Mouse (Mus musculus) limb, embryonic 14.5 days (tissue): Measurements from ENCODE around the gene Pcnx2. TPM values are rescaled to one million over a fixed set of nuclear protein-coding genes. Genes with fewer than 3 reads are reported as not detected.

Source experiments
- ATAC-seq: fragments of 200-750 bp; cut with Nextera tagmentation; 2 replicates; pipeline ENCODE4 v1.8.0; 2017; ENCODE audit warnings: low read depth, moderate number of reproducible peaks, moderate TSS enrichment; ENCODE audit not compliant: low FRiP score
- DNase-seq: peaks from one replicate; pipeline ENCODE4 v3.0.0-alpha.2; 2015; ENCODE audit warnings: low spot score
- H3K27ac ChIP-seq: fragments of 300-500 bp; sonication (generic); replicated peaks from 2 replicates; pipeline ENCODE4 v1.5.1; 2014; ENCODE audit warnings: low read depth, mild to moderate bottlenecking, low read length, moderate library complexity, mixed read lengths
- H3K27me3 ChIP-seq: fragments of 300-500 bp; sonication (generic); 2 replicates; pipeline ENCODE4 v1.6.1; 2014; ENCODE audit warnings: low read length, mixed read lengths; ENCODE audit not compliant: control insufficient read depth, insufficient read depth
- H3K36me3 ChIP-seq: fragments of 300-500 bp; sonication (generic); 2 replicates; pipeline ENCODE4 v1.6.1; 2014; ENCODE audit warnings: mild to moderate bottlenecking, low read length, moderate library complexity, mixed read lengths; ENCODE audit not compliant: control insufficient read depth, insufficient read depth
- H3K4me1 ChIP-seq: fragments of 300-500 bp; sonication (generic); 2 replicates; pipeline ENCODE4 v1.6.1; 2014; ENCODE audit warnings: antibody characterized with exemption, low read length, mixed read lengths; ENCODE audit not compliant: control insufficient read depth, insufficient read depth
- H3K4me2 ChIP-seq: fragments of 300-500 bp; sonication (generic); replicated peaks from 2 replicates; pipeline ENCODE4 v1.6.1; 2014; ENCODE audit warnings: low read depth, mild to moderate bottlenecking, low read length, moderate library complexity; ENCODE audit not compliant: severe bottlenecking
- H3K4me3 ChIP-seq: fragments of 300-500 bp; sonication (generic); replicated peaks from 2 replicates; pipeline ENCODE4 v1.5.1; 2014; ENCODE audit warnings: low read length
- H3K9ac ChIP-seq: fragments of 300-500 bp; sonication (generic); 2 replicates; pipeline ENCODE4 v1.6.1; 2014; ENCODE audit warnings: mild to moderate bottlenecking, low read depth, low read length, moderate library complexity; ENCODE audit not compliant: severe bottlenecking
- H3K9me3 ChIP-seq: fragments of 300-500 bp; sonication (generic); 2 replicates; pipeline ENCODE4 v1.6.1; 2016; ENCODE audit warnings: low read length; ENCODE audit not compliant: control insufficient read depth
- POLR2A ChIP-seq: fragments of 200-500 bp; IDR thresholded peaks from 2 replicates; pipeline ENCODE4 v1.8.0; 2012; ENCODE audit warnings: inconsistent platforms, mild to moderate bottlenecking, moderate library complexity, borderline replicate concordance; ENCODE audit not compliant: insufficient read depth, insufficient read length; ENCODE audit errors: extremely low read depth
- WGBS: fragments of 180-500 bp; shearing (Covaris S2); extraction: QIAGEN DNeasy Blood & Tissue Kit; methylation state at CpG from one replicate; pipeline ENCODE4 v1.1.7; 2014; 5-methylcytosine and 5-hydroxymethylcytosine counted together
- polyA plus RNA-seq, 2 experiments: library from polyadenylated mRNA; depleted of rRNA in 1 of 2; stranded (reverse) in 1 of 2; unstranded in 1 of 2; fragments of >200 nt; fragmentation: Nextera tagmentation in 1 of 2; extraction: Ambion mirVana in 1 of 2; gene quantifications; 2 replicates each; pipeline versions ENCODE4 v1.2.1 to v1.2.3; 2012 to 2014

The Pcnx2 gene
- polyA plus RNA-seq, 2 experiments: 0.15 to 0.33 TPM

DNA sequence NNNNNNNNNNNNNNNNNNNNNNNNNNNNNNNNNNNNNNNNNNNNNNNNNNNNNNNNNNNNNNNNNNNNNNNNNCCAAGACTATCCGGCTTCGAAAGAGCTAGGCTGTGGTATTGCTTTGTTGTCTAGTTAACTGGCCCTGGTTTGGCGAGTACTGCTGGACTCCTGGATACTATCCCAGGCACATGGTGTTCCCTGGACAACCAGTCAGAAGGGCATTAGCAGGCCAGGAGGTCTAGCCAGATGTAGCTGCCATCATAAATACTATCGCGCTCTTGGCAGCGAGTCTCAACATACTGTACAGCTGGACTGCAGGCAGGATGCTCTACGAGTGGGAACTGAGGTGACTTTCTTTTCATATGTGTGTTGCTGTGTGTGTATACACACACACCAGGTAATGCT, 175.4 kb downstream of the Pcnx2 start:
- H3K4me3 ChIP-seq: no peak overlapping the region
- DNase-seq (no peak), ATAC-seq (no peak)
- H3K9ac ChIP-seq: no peak overlapping the region
- peaks cover 13% of the 10 kb centered on the region for H3K4me1 ChIP-seq
- 54% methylated on average over 7 of the region's 7 CpGs for WGBS
- H3K9me3 ChIP-seq: no peaks in the 10 kb centered on the region
- no peaks in the 10 kb centered on the region for H3K27me3 ChIP-seq
- H3K27ac ChIP-seq: no peak overlapping the region
- TF ChIP-seq POLR2A: no peak
- no peak overlapping the region for H3K4me2 ChIP-seq
- no peaks in the 10 kb centered on the region for H3K36me3 ChIP-seq

- Histone ChIP-seq H3K4me1 (peaks cover 14% of the 10 kb centered on the region; the same call in 1 of the 2 replicates), H3K4me2 (no peak overlapping the region), H3K36me3 (no peaks in the 10 kb centered on the region), H3K9ac (no peak overlapping the region), H3K27ac (no peak overlapping the region), H3K4me3 (no peak overlapping the region), H3K27me3 (no peaks in the 10 kb centered on the region), H3K9me3 (no peaks in the 10 kb centered on the region)
- DNase-seq: no peak
- no peak for ATAC-seq
- TF ChIP-seq POLR2A: no peak
- 63% methylated on average over 4 of the region's 4 CpGs for WGBS
Observed at GRCm38 (mm10) chr8:125718914-125719313, 179.2 kb downstream of the Pcnx2 start.

DNA sequence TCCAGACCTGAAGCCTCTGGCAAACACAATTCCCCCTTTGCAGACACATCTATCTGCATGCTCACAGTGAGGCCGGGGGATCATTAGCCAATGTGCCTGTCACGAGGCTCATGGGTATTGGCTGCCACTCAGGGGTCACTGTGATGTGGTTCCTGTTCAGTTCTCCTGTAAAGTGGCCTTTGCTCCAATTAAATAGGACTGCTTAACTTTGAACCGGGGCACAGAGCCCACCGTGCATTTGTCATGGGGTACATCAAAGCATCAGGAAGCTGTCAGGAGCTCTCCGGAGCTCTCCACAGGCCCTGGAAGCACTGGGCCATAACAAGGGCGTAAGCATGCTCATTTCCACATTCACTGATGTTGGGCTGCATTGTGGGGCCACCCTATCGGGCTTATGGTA, 181.5 kb downstream of the Pcnx2 start:
- H3K4me1 ChIP-seq: 0 out of 2 replicates have a peak, but pooled peaks cover 5% of the 10 kb centered on the region
- ATAC-seq (no peak), DNase-seq (no peak)
- 19% methylated on average over 7 of the region's 7 CpGs for WGBS
- no peak for TF ChIP-seq POLR2A
- H3K4me3 ChIP-seq: no peak overlapping the region
- H3K27ac ChIP-seq: no peak overlapping the region
- H3K9ac ChIP-seq: no peak overlapping the region
- no peaks in the 10 kb centered on the region for H3K27me3 ChIP-seq
- no peaks in the 10 kb centered on the region for H3K36me3 ChIP-seq
- no peaks in the 10 kb centered on the region for H3K9me3 ChIP-seq
- H3K4me2 ChIP-seq: no peak overlapping the region

DNA sequence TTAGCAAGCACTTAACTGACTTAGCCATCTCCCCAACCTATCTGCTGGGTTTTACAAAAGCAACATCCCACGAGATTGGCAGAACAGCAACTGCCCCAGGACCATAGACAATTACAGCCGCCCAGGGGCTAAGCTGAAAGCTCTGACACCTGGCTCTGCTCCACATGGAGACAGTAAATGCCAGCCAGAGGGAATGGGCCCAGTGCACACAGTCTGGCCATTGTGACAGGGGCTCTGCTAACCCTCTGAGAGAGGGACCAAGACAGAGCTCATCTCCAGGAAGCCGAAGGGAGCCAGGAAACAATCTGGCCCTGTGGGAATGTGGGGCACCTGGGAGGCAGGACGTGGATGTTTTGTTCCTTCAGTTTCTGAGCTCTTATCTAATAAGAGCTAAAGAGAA, 181.9 kb downstream of the Pcnx2 start:
- H3K36me3 ChIP-seq: no peaks in the 10 kb centered on the region
- ATAC-seq: no peak
- no peak for DNase-seq
- no peak overlapping the region for H3K27ac ChIP-seq
- H3K4me2 ChIP-seq: no peak overlapping the region
- no peak overlapping the region for H3K9ac ChIP-seq
- H3K27me3 ChIP-seq: no peaks in the 10 kb centered on the region
- TF ChIP-seq POLR2A: no peak
- 27% methylated on average over 4 of the region's 4 CpGs for WGBS
- H3K4me3 ChIP-seq: no peak overlapping the region
- H3K4me1 ChIP-seq: 0 out of 2 replicates have a peak, but pooled peaks cover 5% of the 10 kb centered on the region
- H3K9me3 ChIP-seq: no peaks in the 10 kb centered on the region

- DNase-seq: no peak
- WGBS: 82% methylated on average over 5 of the region's 5 CpGs
- H3K4me2 ChIP-seq: no peak overlapping the region
- 0 out of 2 replicates have a peak, but pooled peaks cover under 1% of the 10 kb centered on the region for H3K4me1 ChIP-seq
- ATAC-seq: no peak
- TF ChIP-seq POLR2A: no peak
- H3K27me3 ChIP-seq: no peaks in the 10 kb centered on the region
- no peak overlapping the region for H3K9ac ChIP-seq
- H3K27ac ChIP-seq: no peak overlapping the region
- no peaks in the 10 kb centered on the region for H3K36me3 ChIP-seq
- no peak overlapping the region for H3K4me3 ChIP-seq
- no peaks in the 10 kb centered on the region for H3K9me3 ChIP-seq
Observed at GRCm38 (mm10) chr8:125711514-125711913, 186.6 kb downstream of the Pcnx2 start.

DNA sequence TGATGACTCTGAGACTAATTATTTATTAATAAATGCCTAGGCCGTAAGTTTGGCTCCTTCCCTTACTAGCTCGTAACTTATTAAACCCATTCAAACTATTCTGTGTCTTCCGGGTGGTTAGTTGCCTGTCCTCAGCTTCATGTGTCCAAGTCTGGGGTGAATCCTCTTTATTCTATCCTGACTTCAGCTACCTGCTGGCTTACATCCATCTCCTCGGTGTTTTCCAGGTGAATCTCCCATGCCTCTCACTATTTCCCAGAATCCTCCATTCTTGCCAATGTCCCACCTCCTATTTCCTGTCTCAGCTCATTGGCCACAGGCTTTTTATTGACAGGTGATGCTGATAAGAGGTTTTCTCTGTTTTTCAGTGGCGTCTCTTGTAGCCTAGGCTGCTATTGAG, 188.9 kb downstream of the Pcnx2 start:
- no peaks in the 10 kb centered on the region for H3K36me3 ChIP-seq
- 87% methylated on average over 5 of the region's 5 CpGs for WGBS
- H3K27ac ChIP-seq: no peak overlapping the region
- TF ChIP-seq POLR2A: no peak
- no peak overlapping the region for H3K4me2 ChIP-seq
- no peak for ATAC-seq
- no peaks in the 10 kb centered on the region for H3K9me3 ChIP-seq
- no peak overlapping the region for H3K4me3 ChIP-seq
- no peaks in the 10 kb centered on the region for H3K27me3 ChIP-seq
- no peak for DNase-seq
- no peak overlapping the region for H3K9ac ChIP-seq
- no peaks in the 10 kb centered on the region for H3K4me1 ChIP-seq
